Mouse (Mus musculus): Measurements from ENCODE around the gene AA467197. TPM values are rescaled to one million over a fixed set of nuclear protein-coding genes. Genes with fewer than 3 reads are reported as not detected.

The AA467197 gene
- total RNA-seq, 1 experiment from 2014 or later, result 41.8 TPM

DNA sequence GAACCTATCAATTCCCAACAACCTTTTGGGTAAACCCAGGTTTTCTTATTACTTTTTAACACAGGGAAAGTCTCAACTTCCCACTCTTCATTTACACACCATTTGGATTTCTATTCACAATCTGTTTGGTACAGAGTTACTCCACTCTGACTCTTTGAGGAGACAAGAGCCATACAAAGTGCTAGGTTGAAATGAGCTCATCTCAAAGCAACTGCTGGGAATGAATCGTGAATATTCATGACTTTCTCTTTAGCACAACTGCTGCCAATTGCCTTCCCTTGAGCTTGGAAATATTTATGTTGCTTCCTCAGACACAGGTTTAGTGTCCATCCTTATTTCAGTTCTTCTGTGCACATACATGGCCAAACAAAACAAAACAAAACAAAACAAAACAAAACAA is 46.9 kb downstream of the AA467197 start:
- ATAC-seq (ENCODE audit: extremely low read depth, insufficient number of reproducible peaks, low FRiP score, poor library complexity, severe bottlenecking), result no peak

DNA sequence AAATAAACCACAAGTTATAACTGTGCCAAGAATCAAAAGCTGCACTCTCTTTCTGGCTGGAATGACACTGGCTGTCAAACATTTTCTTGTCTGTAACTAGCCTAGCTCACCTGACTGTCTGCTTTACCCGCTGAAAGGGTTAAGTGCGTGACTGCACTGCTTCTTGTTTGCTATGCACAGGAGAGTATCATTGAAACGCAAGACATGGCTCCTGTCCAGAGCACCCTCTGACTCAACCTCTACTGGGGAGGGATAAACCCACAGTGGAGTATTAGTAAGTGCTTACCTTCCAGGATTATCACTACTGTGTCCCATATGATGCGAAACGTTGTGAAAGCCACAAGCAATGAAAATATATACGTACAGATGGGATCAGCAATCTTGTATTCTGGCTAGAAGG is 49.9 kb downstream of the AA467197 start:
- ATAC-seq (ENCODE audit: extremely low read depth, insufficient number of reproducible peaks, low FRiP score, poor library complexity, severe bottlenecking), result no peak

Other genes starting within 250 kb of the AA467197 start
- gene Slc28a2, start 210.5 kb upstream of the AA467197 start, total RNA-seq (2017), result 146 and 148 TPM in 2 replicates
- gene Gm14085, start 152.0 kb upstream of the AA467197 start, total RNA-seq (2017), result 15.0 and 15.1 TPM in 2 replicates
- 0.37 and 1.0 TPM in 2 replicates for gene Gatm, start 25.7 kb upstream of the AA467197 start, total RNA-seq (2017)
- 10.8 and 11.4 TPM in 2 replicates for gene Slc30a4, start 65.7 kb downstream of the AA467197 start, total RNA-seq (2017)
- gene Bloc1s6, start 101.5 kb downstream of the AA467197 start, total RNA-seq (2017), result 23.2 and 33.4 TPM in 2 replicates
- 73.3 and 76.6 TPM in 2 replicates for gene Sqor, start 128.3 kb downstream of the AA467197 start, total RNA-seq (2017)

Data from neutrophil, adult 5-6 weeks (primary cell).